Mouse (Mus musculus): Measurements from ENCODE around the gene Isg15.

The Isg15 gene

GRCm38 (mm10) chr4:156200623-156201475 is at the start of gene Isg15:
Isg15 (minus strand) TSS chr4:156200818.
- DNase-seq (ENCODE audit: extremely low read depth, insufficient read length, low spot score): peak; percentile 48

GRCm38 (mm10) chr4:156249567-156249966 is 48.9 kb upstream of the Isg15 start:
- DNase-seq (ENCODE audit: extremely low read depth, insufficient read length, low spot score): no peak

GRCm38 (mm10) chr4:156236651-156237447 is 36.2 kb upstream of the Isg15 start:
- no peak for DNase-seq (ENCODE audit: extremely low read depth, insufficient read length, low spot score)

- peak; percentile 87 for DNase-seq (ENCODE audit: extremely low read depth, insufficient read length, low spot score)
Observed at GRCm38 (mm10) chr4:156235808-156236533, 35.4 kb upstream of the Isg15 start, which contains the start of gene Noc2l. Noc2l (plus strand) TSS chr4:156236010.

- no peak for DNase-seq (ENCODE audit: extremely low read depth, insufficient read length, low spot score)
Observed at GRCm38 (mm10) chr4:156235360-156235770, 34.7 kb upstream of the Isg15 start.

GRCm38 (mm10) chr4:156234701-156235213 is 34.1 kb upstream of the Isg15 start, which contains the start of gene Plekhn1:
Plekhn1 (minus strand) TSS chr4:156234857.
- peak; percentile 77 for DNase-seq (ENCODE audit: extremely low read depth, insufficient read length, low spot score)

- peak; percentile 37 for DNase-seq (ENCODE audit: extremely low read depth, insufficient read length, low spot score)
Observed at GRCm38 (mm10) chr4:156234021-156234501, 33.4 kb upstream of the Isg15 start.

- DNase-seq (ENCODE audit: extremely low read depth, insufficient read length, low spot score): peak; percentile 86
Observed at GRCm38 (mm10) chr4:156228393-156229024, 27.9 kb upstream of the Isg15 start.

GRCm38 (mm10) chr4:156227752-156228392 is 27.3 kb upstream of the Isg15 start:
- DNase-seq (ENCODE audit: extremely low read depth, insufficient read length, low spot score): no peak

GRCm38 (mm10) chr4:156224276-156224675 is 23.7 kb upstream of the Isg15 start:
- no peak for DNase-seq (ENCODE audit: extremely low read depth, insufficient read length, low spot score)

- no peak for DNase-seq (ENCODE audit: extremely low read depth, insufficient read length, low spot score)
Observed at GRCm38 (mm10) chr4:156219936-156220335, 19.3 kb upstream of the Isg15 start.

GRCm38 (mm10) chr4:156217838-156218237 is 17.2 kb upstream of the Isg15 start:
- DNase-seq (ENCODE audit: extremely low read depth, insufficient read length, low spot score): no peak

GRCm38 (mm10) chr4:156217022-156217669 is 16.5 kb upstream of the Isg15 start:
- no peak for DNase-seq (ENCODE audit: extremely low read depth, insufficient read length, low spot score)

GRCm38 (mm10) chr4:156216196-156216595 is 15.6 kb upstream of the Isg15 start:
- DNase-seq (ENCODE audit: extremely low read depth, insufficient read length, low spot score): no peak

GRCm38 (mm10) chr4:156215649-156216048 is 15.0 kb upstream of the Isg15 start, which contains the start of gene Perm1:
Perm1 (plus strand) TSS chr4:156215868.
- DNase-seq (ENCODE audit: extremely low read depth, insufficient read length, low spot score): no peak

- no peak for DNase-seq (ENCODE audit: extremely low read depth, insufficient read length, low spot score)
Observed at GRCm38 (mm10) chr4:156213134-156213533, 12.5 kb upstream of the Isg15 start.

GRCm38 (mm10) chr4:156209963-156210635 is 9.5 kb upstream of the Isg15 start:
- DNase-seq (ENCODE audit: extremely low read depth, insufficient read length, low spot score): no peak

GRCm38 (mm10) chr4:156208872-156209271 is 8.3 kb upstream of the Isg15 start:
- no peak for DNase-seq (ENCODE audit: extremely low read depth, insufficient read length, low spot score)
